Mouse (Mus musculus) CD8-positive naive resting alpha-beta T cell, adult 57 days (primary cell): ENCODE data around the gene Trir. TPM values are rescaled to one million over a fixed set of nuclear protein-coding genes. Genes with fewer than 3 reads are reported as not detected.

Experiments used
- total RNA-seq: library from RNA; stranded (reverse); gene quantifications from one replicate; pipeline ENCODE4 v1.2.4, GENCODE M21; 2023

Trir gene
- total RNA-seq, result 173 TPM

DNA sequence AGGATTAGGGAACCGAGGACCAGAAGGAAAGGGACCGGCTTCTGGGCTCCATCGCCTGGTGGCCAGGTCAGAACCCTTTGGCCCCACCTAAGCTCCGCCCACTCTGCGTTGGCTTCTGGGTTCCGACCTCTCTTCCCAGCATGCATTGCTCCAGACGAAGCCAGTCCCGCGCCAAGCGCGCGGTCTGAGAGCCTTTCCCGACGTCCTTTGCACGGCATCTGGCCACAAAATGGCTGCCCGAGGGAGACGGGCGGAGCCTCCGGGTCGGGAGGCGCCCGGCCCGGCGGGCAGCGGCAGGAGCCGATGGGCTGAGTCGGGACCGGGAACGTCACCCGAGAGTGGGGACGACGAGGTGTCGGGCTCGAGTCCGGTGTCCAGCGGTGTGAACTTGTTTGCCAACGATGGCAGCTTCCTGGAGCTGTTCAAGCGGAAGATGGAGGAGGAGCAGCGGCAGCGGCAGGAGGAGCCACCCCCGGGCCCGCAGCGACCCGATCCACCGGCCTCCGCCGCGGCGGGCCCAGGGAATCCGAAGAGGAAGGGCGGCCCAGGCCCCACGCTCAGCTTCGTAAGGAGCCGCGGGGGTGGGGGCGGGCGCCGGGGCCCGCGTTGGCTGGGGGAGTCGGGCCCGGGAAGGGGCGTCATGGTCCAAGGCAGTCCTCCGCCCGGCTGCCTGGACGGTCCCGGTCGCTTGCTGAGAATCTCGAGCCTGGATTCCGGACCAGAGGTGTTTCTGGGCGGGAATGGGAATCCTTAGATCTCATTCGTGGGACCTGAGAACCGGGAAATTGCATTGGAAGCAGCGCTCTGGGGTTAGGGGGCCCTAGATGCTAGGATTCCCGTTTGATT, at the start of gene Trir:
Gene Trir (plus strand): TSS at position 154 of the 846 bp plus-strand sequence.

DNA sequence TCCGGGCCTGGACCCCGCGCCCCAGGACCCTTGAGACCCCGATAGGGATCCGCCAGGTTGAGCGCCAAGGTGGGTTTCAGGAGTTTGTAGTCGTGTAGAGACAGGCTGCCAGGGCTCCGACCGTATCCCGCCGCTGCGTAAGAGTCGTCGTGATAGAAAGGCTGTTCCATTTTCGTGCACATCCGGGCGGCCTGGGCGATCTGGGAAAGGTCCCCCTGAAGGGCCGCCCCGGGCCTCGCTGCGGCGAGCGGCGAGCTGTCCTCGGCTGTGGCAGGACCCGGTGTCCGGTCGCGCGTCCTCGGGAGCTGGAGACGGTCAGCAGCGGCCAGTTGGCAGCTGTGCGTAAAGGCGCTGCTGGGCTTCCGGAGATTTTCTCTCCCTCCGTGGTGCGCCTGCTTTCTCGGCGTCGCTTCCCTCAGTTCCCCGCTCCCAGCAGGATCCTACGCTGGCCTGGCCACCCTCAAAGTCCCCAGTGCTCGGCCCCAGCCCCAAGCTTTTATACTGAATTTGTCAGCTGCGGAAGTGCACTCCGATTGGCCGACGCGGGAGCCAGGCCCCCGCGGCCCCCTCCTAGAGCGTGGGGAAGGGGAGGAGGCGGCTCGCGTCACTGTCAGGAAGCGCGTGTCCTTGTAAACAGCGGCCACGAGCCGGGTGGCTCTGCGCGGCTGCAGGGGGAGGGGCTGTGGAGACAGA, 48.2 kb upstream of the Trir start, which contains the start of gene Junb:
Gene Junb (minus strand): TSS at position 471 of the 693 bp plus-strand sequence.

DNA sequence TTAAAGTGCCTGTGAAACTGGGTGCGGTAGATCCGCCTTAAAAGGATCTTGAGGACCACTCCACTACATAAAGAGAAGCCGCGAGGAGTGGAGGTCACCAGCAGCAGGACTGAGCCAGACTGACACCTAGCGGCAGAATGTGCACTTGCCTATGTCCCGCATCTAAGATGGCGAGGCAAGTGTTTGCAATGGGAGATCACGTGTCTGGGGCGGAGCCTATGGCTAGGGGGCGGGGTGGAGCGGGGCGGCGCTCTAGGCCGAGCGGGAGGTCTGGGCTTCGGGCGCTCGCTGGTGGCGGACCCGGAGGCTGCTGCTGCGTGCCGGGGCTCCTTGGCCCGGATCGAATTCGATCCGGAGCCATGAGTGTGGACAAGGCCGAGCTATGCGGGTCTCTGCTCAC, 36.3 kb upstream of the Trir start, which contains the start of gene Hook2:
Gene Hook2 (plus strand): TSS at position 255 of the 400 bp plus-strand sequence.

DNA sequence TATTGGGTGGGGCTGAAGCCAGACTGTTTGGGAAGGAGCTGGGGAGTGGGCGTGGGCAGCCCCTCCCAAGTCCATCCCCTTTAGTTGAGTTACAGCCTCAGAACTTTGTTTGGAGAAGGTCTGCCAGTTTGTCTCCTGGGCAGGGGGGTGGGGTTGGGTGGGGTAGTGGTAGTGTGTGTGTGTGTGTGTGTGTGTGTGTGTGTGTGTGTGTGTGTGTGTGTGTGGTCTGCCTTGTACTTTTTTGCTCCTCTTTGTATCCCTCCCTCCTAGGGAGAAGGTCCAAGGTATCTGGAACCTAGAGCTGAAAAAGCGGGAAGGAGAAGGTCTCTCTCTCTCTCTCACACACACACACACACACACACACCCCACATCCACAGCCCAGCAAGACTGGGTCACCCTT, 12.2 kb upstream of the Trir start, which contains the start of gene Best2:
Gene Best2 (minus strand): TSS at position 101 of the 400 bp plus-strand sequence.

DNA sequence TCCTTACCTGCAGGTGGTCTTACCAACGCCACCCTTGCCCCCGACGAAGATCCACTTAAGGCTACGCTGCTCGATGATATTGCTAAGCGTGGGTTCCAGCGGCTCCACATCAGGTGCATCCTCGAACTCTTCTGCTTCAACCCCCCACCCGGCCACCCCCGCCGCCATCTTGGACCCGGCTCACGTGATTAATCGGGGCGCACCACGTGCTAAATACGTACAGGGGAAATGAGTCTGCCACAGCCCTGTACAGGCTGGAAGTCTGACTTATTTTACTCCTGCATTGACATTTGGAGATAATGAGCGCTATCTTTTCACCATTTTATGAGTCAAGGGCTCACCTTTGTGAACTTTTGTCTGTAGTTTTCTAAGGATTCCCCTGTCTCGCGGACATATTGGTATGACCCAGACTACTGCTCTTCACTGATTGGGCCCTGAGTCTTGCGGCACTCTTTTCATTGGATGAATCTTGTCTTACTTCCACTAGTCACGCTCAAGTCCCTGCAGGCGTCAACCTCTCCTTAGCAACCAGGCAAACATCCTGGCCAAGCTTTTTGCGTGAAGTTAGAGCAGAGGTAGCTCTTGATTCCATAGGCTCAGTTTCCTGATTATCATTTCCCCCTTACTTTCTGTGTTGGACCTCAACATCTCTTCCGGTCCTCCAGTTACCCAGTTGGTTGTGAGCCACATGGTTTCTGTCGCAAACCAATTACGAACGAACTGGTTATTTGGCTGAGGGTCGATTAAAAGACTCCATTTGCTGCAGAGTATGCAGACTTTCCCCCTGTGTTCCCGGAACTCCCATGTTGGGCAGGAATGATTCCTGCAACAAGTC, 1.3 kb upstream of the Trir start, which contains the start of gene Asna1:
Gene Asna1 (minus strand): TSS at position 184 of the 835 bp plus-strand sequence.

DNA sequence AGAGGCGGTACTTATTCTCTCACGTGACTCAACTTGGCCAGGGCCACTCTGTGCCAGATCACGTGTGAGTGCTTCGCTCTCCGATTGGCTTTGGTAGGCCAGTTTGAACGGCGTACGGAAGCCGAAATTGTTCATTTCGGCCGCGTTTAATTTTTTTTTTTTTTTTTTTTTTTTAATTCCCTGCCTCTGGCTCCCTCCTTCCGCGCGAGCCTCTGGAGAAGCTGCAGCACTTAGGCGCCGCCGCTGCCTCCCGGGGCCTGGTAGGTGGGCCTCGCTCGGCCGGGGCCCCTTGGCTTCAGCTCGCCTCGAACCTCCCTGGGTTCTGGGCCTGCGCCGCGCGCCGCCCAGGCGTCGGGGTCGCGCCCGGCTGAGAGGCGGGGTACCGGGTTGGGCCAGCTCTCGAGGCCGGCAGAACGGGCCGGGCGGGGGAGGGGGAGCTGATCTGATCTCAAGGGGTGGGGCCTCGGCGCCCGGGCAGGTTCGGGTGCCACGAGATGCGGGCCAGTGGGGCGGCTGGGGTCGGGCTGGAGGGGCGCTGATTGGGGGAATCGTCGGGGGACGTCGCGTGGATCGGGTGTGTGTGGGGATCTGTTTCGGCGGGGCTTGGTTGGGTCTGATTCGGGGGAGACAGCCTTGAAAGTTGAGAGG, 10.2 kb downstream of the Trir start, which contains the start of gene Tnpo2:
Gene Tnpo2 (plus strand): TSS at position 198 of the 648 bp plus-strand sequence.

DNA sequence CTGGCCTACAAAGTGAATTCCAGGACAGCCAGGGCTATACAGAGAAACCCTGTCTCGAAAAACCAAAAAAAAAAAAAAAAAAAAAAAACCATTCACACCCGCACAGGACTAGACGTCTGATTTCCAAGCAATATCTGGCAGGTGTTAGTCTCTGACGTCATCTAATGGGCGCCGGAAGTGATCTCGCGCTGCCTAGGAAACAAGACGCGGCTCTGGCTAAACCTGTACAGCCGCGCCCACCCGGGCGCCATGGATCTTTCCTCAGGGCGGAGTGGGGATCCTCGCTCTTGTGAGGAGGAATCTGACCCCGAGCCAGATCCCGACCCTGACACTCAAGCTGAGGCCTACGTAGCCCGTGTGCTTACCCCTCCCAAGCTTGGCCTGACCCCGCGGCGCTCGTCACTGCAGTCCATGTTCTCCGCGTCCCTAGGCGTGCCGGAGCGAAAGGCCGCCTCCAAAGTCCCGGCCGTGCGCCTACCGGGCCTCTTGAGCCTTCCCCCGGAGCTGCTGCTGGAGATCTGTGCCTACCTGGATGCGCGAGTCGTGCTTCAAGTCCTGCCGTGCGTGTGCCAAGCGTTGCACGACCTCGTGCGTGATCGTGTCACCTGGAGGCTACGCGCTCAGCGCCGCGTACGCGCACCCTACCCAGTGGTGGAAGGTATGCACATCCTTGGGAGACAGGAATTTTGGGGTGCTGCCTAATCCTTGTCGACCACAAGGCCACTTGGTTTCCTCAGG, 33.4 kb downstream of the Trir start, which contains the start of gene Fbxw9:
Gene Fbxw9 (plus strand): TSS at position 177 of the 738 bp plus-strand sequence.

DNA sequence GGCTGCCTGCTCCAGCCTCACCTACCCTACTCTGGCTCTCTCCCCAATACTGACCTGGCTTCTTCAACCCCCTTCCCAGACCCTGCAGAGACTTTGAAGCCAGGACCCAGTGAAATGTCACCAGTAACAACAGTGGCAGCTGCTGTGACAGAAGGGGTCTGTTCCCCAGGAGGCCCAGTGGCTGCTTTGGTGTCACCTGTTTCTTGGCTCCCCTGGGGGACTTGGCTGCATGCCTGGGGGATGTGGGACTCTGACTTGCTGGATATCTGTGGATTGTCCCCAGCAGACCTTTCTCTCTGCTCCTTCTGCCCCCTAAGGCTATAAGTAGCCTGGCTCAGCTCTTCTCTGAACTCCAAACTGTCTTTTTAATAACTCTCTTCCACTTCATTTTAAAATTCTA, 41.4 kb downstream of the Trir start, which contains the start of gene Gm5741:
Gene Gm5741 (minus strand): TSS at position 1 of the 400 bp plus-strand sequence.

DNA sequence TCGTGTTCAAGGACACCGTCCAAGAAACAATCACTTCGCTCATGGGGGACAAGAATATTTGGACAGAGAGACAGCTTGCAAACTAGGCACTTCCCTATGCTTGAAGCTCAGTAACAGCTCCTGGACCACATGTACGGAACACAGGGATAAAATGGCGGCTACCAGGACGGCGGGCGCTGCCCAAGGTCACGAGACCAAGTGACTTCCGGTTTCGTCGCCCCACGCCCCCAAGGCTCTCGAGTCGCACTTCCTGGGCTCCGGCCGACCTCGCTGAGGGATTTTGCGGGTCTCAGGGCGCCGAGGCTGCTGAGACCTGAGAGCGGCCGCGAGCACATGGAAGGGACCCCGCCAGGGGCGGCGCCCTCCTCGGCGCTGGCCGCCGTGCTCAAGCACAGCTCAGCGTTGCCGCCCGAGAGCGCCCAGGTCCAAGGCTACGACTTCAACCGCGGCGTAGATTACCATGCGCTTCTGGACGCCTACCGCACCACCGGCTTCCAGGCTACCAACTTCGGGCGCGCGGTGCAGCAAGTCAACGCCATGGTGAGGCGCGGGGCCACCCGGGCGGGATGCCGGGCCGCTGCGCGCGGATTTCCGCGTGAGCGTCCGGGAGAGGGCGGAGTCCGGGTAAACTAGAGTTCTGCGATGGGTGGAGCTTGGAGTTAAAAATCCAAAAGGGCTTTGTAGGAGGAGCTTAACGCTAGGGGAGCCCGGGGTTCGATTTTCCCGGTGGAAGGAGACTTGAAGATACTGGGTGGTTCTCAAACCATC, 45.1 kb downstream of the Trir start, which contains the start of gene Dhps:
Gene Dhps (plus strand): TSS at position 244 of the 768 bp plus-strand sequence.

Other genes with a start within 250 kb of the Trir start
- 5.2 TPM for gene Nfix, start 226.5 kb upstream of the Trir start, total RNA-seq
- gene Dand5, start 204.0 kb upstream of the Trir start, total RNA-seq, result 4.1 TPM
- gene Gadd45gip1, start 195.3 kb upstream of the Trir start, total RNA-seq, result 18.2 TPM
- gene Rad23a, start 186.2 kb upstream of the Trir start, total RNA-seq, result 63.9 TPM
- 412 TPM for gene Calr, start 179.9 kb upstream of the Trir start, total RNA-seq
- gene Farsa, start 169.8 kb upstream of the Trir start, total RNA-seq, result 72.0 TPM
- 2.4 TPM for gene Syce2, start 154.7 kb upstream of the Trir start, total RNA-seq
- gene Gcdh, start 132.9 kb upstream of the Trir start, total RNA-seq, result 26.5 TPM
- gene Klf1, start 124.9 kb upstream of the Trir start, total RNA-seq, result not detected
- 10.5 TPM for gene Dnase2a, start 118.3 kb upstream of the Trir start, total RNA-seq
- gene Mast1, start 89.5 kb upstream of the Trir start, total RNA-seq, result 0.09 TPM
- gene Rtbdn, start 79.8 kb upstream of the Trir start, total RNA-seq, result not detected
- gene Gm49661, start 57.4 kb upstream of the Trir start, total RNA-seq, result not detected
- 33.6 TPM for gene Prdx2, start 57.2 kb upstream of the Trir start, total RNA-seq
- 47.9 TPM for gene Rnaseh2a, start 57.1 kb upstream of the Trir start, total RNA-seq
- gene Junb, start 48.1 kb upstream of the Trir start, total RNA-seq, result 1,294 TPM
- 4.6 TPM for gene Hook2, start 36.2 kb upstream of the Trir start, total RNA-seq
- gene Best2, start 12.3 kb upstream of the Trir start, total RNA-seq, result not detected
- 64.1 TPM for gene Asna1, start 1.5 kb upstream of the Trir start, total RNA-seq
- gene Tnpo2, start 10.1 kb downstream of the Trir start, total RNA-seq, result 75.7 TPM
- gene Fbxw9, start 33.2 kb downstream of the Trir start, total RNA-seq, result 7.7 TPM
- not detected for gene Gm5741, start 41.2 kb downstream of the Trir start, total RNA-seq
- 88.6 TPM for gene Dhps, start 44.9 kb downstream of the Trir start, total RNA-seq
- gene Wdr83os, start 53.9 kb downstream of the Trir start, total RNA-seq, result 52.7 TPM
- gene Wdr83, start 54.5 kb downstream of the Trir start, total RNA-seq, result 13.4 TPM
- 94.9 TPM for gene Man2b1, start 56.4 kb downstream of the Trir start, total RNA-seq
- gene Zfp791, start 96.3 kb downstream of the Trir start, total RNA-seq, result not detected
- not detected for gene Cks1brt, start 125.1 kb downstream of the Trir start, total RNA-seq
- gene Olfr371, start 199.2 kb downstream of the Trir start, total RNA-seq, result not detected